Mouse (Mus musculus) intestine, postnatal 0 days (tissue): Measurements from ENCODE around the gene Robo2. TPM values are rescaled to one million over a fixed set of nuclear protein-coding genes. Genes with fewer than 3 reads are reported as not detected.

Source experiments
- ATAC-seq: fragments of 200-750 bp; cut with Nextera tagmentation; 2 replicates; pipeline ENCODE4 v1.8.0; 2017; ENCODE audit warnings: mild to moderate bottlenecking, moderate TSS enrichment, moderate library complexity
- H3K27ac ChIP-seq: fragments of 300-500 bp; sonication (generic); 2 replicates; pipeline ENCODE4 v1.5.1; 2014; ENCODE audit warnings: mild to moderate bottlenecking, low read depth, low read length, moderate library complexity
- H3K27me3 ChIP-seq: fragments of 300-500 bp; sonication (generic); replicated peaks from 2 replicates; pipeline ENCODE4 v1.6.1; 2014; ENCODE audit warnings: low read length, mixed read lengths; ENCODE audit not compliant: control insufficient read depth, insufficient read depth
- H3K36me3 ChIP-seq: fragments of 300-500 bp; sonication (generic); 2 replicates; pipeline ENCODE4 v1.6.1; 2014; ENCODE audit warnings: mild to moderate bottlenecking, moderate library complexity; ENCODE audit not compliant: control insufficient read depth, insufficient read depth
- H3K4me1 ChIP-seq: fragments of 300-500 bp; sonication (generic); replicated peaks from 2 replicates; pipeline ENCODE4 v1.6.1; 2014; ENCODE audit warnings: antibody characterized with exemption, low read length, mixed read lengths; ENCODE audit not compliant: control insufficient read depth, insufficient read depth
- H3K4me2 ChIP-seq: fragments of 300-500 bp; sonication (generic); replicated peaks from 2 replicates; pipeline ENCODE4 v1.6.1; 2014; ENCODE audit warnings: low read depth, mild to moderate bottlenecking, moderate library complexity
- H3K4me3 ChIP-seq: fragments of 300-500 bp; sonication (generic); 2 replicates; pipeline ENCODE4 v1.5.1; 2014; ENCODE audit warnings: low read depth, low read length
- H3K9ac ChIP-seq: fragments of 300-500 bp; sonication (generic); 2 replicates; pipeline ENCODE4 v1.6.1; 2014; ENCODE audit warnings: mild to moderate bottlenecking, low read depth, low read length
- H3K9me3 ChIP-seq: fragments of 300-500 bp; sonication (generic); 2 replicates; pipeline ENCODE4 v1.6.1; 2016; ENCODE audit warnings: mixed run types; ENCODE audit not compliant: control insufficient read depth
- CTCF ChIP-seq: sonication (generic); IDR thresholded peaks from 2 replicates; pipeline ENCODE4 v1.5.1; 2016; ENCODE audit warnings: low read depth, mild to moderate bottlenecking, control low read depth, antibody characterized with exemption, moderate library complexity
- WGBS: fragments of 180-500 bp; shearing (Covaris S2); extraction: QIAGEN DNeasy Blood & Tissue Kit; methylation state at CpG from one replicate; pipeline ENCODE4 v1.1.7; 2014; 5-methylcytosine and 5-hydroxymethylcytosine counted together
- polyA plus RNA-seq: library from polyadenylated mRNA; unstranded; fragments of >200 nt; fragmentation: Nextera tagmentation; extraction: Ambion mirVana; gene quantifications from 2 replicates; pipeline ENCODE4 v1.2.1, GENCODE M21; 2015

Gene Robo2
- polyA plus RNA-seq, 1 experiment from 2014 or later = 6.2 TPM

DNA sequence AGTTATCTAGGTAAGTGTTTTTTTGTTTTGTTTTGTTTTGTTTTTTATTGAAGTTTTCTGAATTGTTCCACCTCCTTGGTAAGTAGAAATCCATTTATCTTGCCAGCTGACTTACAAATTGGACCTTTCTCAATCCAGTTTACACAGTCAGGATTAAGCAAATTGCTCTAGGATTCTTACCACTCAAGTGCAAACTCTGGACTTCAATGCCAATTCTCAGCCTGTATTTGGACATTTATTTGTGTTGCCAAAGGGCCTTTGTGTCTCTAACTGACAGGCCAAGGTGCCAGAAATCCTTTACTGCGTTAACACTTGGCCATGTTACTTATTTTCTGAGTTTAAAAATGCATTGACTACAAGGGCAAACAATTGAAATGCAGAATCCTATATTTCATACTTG is 38.7 kb downstream of the Robo2 start:
- Histone ChIP-seq H3K9ac (no peak overlapping the region), H3K27ac (no peak overlapping the region), H3K27me3 (no peaks in the 10 kb centered on the region), H3K4me1 (no peaks in the 10 kb centered on the region), H3K4me2 (no peak overlapping the region), H3K4me3 (no peak overlapping the region), H3K9me3 (no peaks in the 10 kb centered on the region), H3K36me3 (no peaks in the 10 kb centered on the region)
- ATAC-seq = no peak
- WGBS = 87% methylated on average over 1 of the region's 1 CpGs
- TF ChIP-seq CTCF = no peak

DNA sequence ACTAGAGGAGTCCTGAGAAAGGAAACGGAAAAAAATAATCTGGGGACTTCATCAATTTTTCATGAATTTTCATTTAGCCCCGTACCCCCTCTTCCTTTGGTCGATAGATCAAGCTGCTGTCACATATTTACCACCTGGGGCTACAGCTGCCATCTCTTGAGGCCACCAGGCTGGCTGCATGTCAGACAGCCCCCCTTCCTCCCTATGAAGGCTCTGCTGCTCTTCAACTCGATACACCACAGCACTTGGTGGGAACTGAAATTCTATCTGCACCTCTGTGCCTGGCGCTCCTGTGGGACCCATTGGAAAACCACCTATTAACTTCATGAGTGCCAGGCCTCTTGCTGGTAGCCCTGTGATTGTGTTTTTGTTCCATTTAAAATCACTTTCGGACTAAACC is 63.2 kb downstream of the Robo2 start:
- H3K36me3 ChIP-seq = no peaks in the 10 kb centered on the region
- ATAC-seq = no peak

DNA sequence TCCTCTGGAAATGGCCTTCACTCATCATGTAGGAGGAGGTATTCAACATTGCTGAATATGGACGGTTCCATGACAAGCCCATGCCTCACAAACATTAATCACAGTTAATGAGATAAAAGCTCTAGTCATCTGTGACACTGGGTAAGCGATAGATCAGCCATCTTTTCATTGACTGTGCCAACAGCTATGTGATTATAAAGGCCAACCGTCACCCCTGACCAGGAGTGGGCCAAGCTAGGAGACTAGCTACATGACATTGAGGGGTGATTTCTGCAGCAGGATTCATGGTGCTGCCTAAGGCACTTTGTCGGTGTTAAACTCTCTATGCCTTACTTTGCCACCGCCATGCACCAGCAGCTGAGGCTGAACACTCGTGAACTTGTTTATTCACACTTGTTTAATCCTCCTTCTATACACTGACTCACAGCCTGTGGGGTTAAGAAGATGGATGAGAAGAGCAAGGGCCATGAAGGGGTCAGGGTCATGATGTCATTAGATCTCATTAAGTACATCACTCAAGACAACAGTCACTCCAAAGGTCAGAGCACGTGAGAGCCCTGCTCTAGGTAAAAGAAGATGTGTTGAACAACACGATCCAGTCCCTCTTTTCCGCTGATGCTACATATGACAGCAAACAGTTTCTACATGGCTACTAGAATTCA is 72.5 kb downstream of the Robo2 start:
- H3K36me3 ChIP-seq = no peaks in the 10 kb centered on the region
- no peak overlapping the region for H3K4me2 ChIP-seq
- no peak for TF ChIP-seq CTCF
- no peak overlapping the region for H3K4me3 ChIP-seq
- no peaks in the 10 kb centered on the region for H3K4me1 ChIP-seq
- ATAC-seq = no peak
- no peak overlapping the region for H3K9ac ChIP-seq
- H3K27ac ChIP-seq = no peak overlapping the region
- 65% methylated on average over 9 of the region's 9 CpGs for WGBS
- no peaks in the 10 kb centered on the region for H3K9me3 ChIP-seq
- no peaks in the 10 kb centered on the region for H3K27me3 ChIP-seq

More for the DNA sequence above, 63.2 kb downstream of the Robo2 start:
- no peak overlapping the region for H3K4me3 ChIP-seq
- no peak for TF ChIP-seq CTCF
- 86% methylated on average over 6 of the region's 6 CpGs for WGBS
- H3K9me3 ChIP-seq = no peaks in the 10 kb centered on the region
- no peak overlapping the region for H3K27ac ChIP-seq
- H3K9ac ChIP-seq = no peak overlapping the region
- no peaks in the 10 kb centered on the region for H3K4me1 ChIP-seq
- no peak overlapping the region for H3K4me2 ChIP-seq
- no peaks in the 10 kb centered on the region for H3K27me3 ChIP-seq

DNA sequence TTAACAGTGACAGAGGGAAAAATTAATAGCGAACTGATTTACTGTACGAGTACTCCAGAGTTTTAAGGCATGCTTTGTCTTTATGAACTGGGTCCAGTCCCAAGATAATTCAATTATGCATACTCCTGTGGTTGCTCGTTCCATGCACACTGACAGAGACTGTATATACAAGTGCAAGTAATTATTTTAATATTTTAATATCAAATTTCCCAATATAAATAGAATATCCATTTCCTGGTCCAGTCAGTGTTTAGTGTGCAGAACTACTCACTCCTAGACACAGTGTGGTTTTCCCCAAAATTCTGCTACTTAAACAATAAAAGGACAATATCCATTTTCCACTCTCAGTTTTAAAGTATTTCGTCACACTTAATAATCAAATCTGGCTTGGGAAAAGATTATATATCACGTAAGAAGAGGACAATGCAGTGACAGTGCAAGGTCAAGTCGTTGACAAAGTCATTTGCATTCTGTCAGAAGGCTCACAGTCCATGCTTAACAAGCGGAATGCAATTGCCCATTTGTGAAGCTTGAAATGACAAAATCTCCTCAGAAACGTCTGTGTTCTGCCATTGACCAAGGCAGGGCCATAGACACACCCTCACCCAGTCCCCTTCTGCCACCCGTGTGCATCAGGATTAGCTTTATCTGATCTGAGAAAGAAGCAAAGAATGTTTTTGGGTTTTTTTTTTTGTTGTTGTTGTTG is 89.8 kb downstream of the Robo2 start:
- no peaks in the 10 kb centered on the region for H3K9me3 ChIP-seq
- no peaks in the 10 kb centered on the region for H3K27me3 ChIP-seq
- H3K9ac ChIP-seq = no peak overlapping the region
- no peak overlapping the region for H3K27ac ChIP-seq
- WGBS = 67% methylated on average over 9 of the region's 9 CpGs
- TF ChIP-seq CTCF = no peak
- ATAC-seq = no peak
- H3K36me3 ChIP-seq = no peaks in the 10 kb centered on the region
- no peaks in the 10 kb centered on the region for H3K4me1 ChIP-seq
- H3K4me3 ChIP-seq = no peak overlapping the region
- no peak overlapping the region for H3K4me2 ChIP-seq

DNA sequence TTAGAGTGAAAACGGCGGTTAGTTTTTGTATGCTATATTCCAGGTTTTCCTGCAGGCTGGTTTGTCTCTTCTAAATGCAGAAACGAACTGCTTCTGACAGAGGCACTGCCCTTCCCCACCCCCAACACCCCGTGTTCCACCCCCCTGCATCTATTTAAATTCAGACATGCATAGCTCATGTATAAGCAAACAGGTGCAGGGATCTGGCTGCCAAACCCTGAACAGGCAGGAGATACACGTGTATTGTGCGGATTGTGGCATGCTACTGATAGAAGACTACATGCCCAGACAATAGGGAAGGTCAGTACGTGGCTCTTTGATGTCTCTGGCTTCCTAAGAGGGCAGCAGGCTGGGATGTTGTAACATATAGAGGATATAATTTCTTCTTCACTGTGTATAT is 95.5 kb downstream of the Robo2 start:
- no peaks in the 10 kb centered on the region for H3K9me3 ChIP-seq
- H3K4me2 ChIP-seq = no peak overlapping the region
- 63% methylated on average over 7 of the region's 7 CpGs for WGBS
- H3K9ac ChIP-seq = no peak overlapping the region
- H3K27me3 ChIP-seq = no peaks in the 10 kb centered on the region
- H3K36me3 ChIP-seq = no peaks in the 10 kb centered on the region
- TF ChIP-seq CTCF = no peak
- H3K4me1 ChIP-seq = no peaks in the 10 kb centered on the region
- H3K4me3 ChIP-seq = no peak overlapping the region
- ATAC-seq = no peak
- no peak overlapping the region for H3K27ac ChIP-seq

DNA sequence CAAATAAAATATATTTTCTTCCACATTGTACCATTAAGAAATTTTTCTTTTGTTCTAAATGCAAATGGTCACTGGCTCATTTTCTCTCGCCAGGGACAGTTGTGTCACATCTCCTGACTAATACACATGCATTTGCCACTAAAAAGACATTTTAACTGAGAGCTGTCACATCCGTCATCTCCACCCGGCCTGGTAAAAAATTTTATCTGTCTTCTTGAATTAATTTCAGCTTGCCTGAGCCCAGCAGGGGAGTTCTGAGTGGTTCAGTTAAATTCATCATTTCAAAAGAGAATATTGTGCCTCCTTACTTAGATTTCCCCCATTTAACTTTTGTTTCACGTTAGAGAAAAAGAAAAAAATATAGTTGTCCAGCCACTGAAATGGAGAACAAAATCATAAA is 98.4 kb downstream of the Robo2 start:
- H3K9ac ChIP-seq = no peak overlapping the region
- 81% methylated on average over 4 of the region's 4 CpGs for WGBS
- H3K9me3 ChIP-seq = no peaks in the 10 kb centered on the region
- no peaks in the 10 kb centered on the region for H3K4me1 ChIP-seq
- no peaks in the 10 kb centered on the region for H3K27me3 ChIP-seq
- no peaks in the 10 kb centered on the region for H3K36me3 ChIP-seq
- no peak for TF ChIP-seq CTCF
- no peak for ATAC-seq
- H3K4me3 ChIP-seq = no peak overlapping the region
- H3K27ac ChIP-seq = no peak overlapping the region
- H3K4me2 ChIP-seq = no peak overlapping the region
